Mouse (Mus musculus): ENCODE data around the gene Adgrf3. TPM values are rescaled to one million over a fixed set of nuclear protein-coding genes. Genes with fewer than 3 reads are reported as not detected.

The Adgrf3 gene
- 4.8 TPM for polyA plus RNA-seq (2014; fragmentation: Illumina TruSeq; extraction: RNeasy Lipid Tissue Mini Kit (QIAGEN cat#74804); ENCODE audit: low read depth, low replicate concordance)

GRCm38 (mm10) chr5:30205493-30205892 is at the start of gene Adgrf3:
Adgrf3 (minus strand) TSS chr5:30205722.

GRCm38 (mm10) chr5:30232271-30232971 is 26.9 kb upstream of the Adgrf3 start, which contains the start of gene Selenoi:
Selenoi (plus strand) TSS chr5:30232581.

GRCm38 (mm10) chr5:30154474-30155394 is 50.8 kb downstream of the Adgrf3 start, which contains the start of the genes Hadha and Hadhb:
Hadha (minus strand) TSS chr5:30155162.
Hadhb (plus strand) TSS chr5:30155248.

Other genes starting within 250 kb of the Adgrf3 start
- gene Il6, start 192.6 kb downstream of the Adgrf3 start, polyA plus RNA-seq (2014; fragmentation: Illumina TruSeq; extraction: RNeasy Lipid Tissue Mini Kit (QIAGEN cat#74804); ENCODE audit: low read depth, low replicate concordance), result not detected
- 5.3 TPM for gene Tyms, start 132.1 kb downstream of the Adgrf3 start, polyA plus RNA-seq (2014; fragmentation: Illumina TruSeq; extraction: RNeasy Lipid Tissue Mini Kit (QIAGEN cat#74804); ENCODE audit: low read depth, low replicate concordance)
- 0.08 TPM for gene Garem2, start 100.6 kb downstream of the Adgrf3 start, polyA plus RNA-seq (2014; fragmentation: Illumina TruSeq; extraction: RNeasy Lipid Tissue Mini Kit (QIAGEN cat#74804); ENCODE audit: low read depth, low replicate concordance)
- not detected for gene 3110082J24Rik, start 99.6 kb downstream of the Adgrf3 start, polyA plus RNA-seq (2014; fragmentation: Illumina TruSeq; extraction: RNeasy Lipid Tissue Mini Kit (QIAGEN cat#74804); ENCODE audit: low read depth, low replicate concordance)
- gene Hadha, start 50.6 kb downstream of the Adgrf3 start, polyA plus RNA-seq (2014; fragmentation: Illumina TruSeq; extraction: RNeasy Lipid Tissue Mini Kit (QIAGEN cat#74804); ENCODE audit: low read depth, low replicate concordance), result 220 TPM
- 337 TPM for gene Hadhb, start 50.5 kb downstream of the Adgrf3 start, polyA plus RNA-seq (2014; fragmentation: Illumina TruSeq; extraction: RNeasy Lipid Tissue Mini Kit (QIAGEN cat#74804); ENCODE audit: low read depth, low replicate concordance)
- 69.2 TPM for gene Selenoi, start 26.9 kb upstream of the Adgrf3 start, polyA plus RNA-seq (2014; fragmentation: Illumina TruSeq; extraction: RNeasy Lipid Tissue Mini Kit (QIAGEN cat#74804); ENCODE audit: low read depth, low replicate concordance)
- gene Drc1, start 75.7 kb upstream of the Adgrf3 start, polyA plus RNA-seq (2014; fragmentation: Illumina TruSeq; extraction: RNeasy Lipid Tissue Mini Kit (QIAGEN cat#74804); ENCODE audit: low read depth, low replicate concordance), result 61.7 TPM